ENCODE assay signal across 19 mouse cellular contexts in the genomic region with DNA sequence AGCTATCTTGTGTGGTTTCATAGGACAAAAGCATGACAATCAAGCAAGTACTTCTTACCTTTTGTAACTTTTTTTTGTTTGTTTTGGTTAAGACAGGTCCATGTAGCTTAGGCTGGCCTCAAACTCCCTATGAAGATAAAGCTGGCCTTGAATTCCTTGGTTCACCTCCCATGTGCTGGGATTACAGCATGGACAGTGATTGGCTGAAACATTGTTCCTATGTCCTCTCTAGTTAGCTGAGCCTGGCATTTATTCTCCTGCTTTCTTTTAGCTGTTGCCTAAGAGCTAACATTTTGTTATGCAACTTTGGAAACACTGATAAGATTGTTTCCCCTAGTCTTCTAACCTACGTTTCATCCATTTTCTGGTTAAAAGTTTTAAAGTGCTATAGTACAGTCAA.
DNase-seq lines count a peak whose midpoint lies in the region.
"Had no signal": no experiment of that assay in that cellular context is flagged by ENCODE, and none has a peak within 500 bp of the region (broad histone marks: within the 10 kb centered on the region; RNA-seq: fewer than 3 reads in every experiment).

No protein-coding gene starts in this region.

- H3K9me3 ChIP-seq in heart, embryonic 10.5 days: no peaks in the 10 kb centered on the region
- H3K9me3 ChIP-seq: embryonic facial prominence, embryonic 10.5 days; forebrain, embryonic 13.5 days; heart, embryonic 15.5 days; hindbrain, embryonic 13.5 days had no signal

- H3K27ac ChIP-seq in heart, embryonic 10.5 days: no peak overlapping the region
- H3K27ac ChIP-seq: embryonic facial prominence, embryonic 10.5 days; forebrain, embryonic 13.5 days; gastrocnemius, adult 2 months; heart, embryonic 15.5 days; hindbrain, embryonic 13.5 days had no signal

- no peaks in the 10 kb centered on the region for H3K27me3 ChIP-seq in heart, embryonic 10.5 days (ENCODE audit: insufficient read depth, poor library complexity, severe bottlenecking)
- H3K27me3 ChIP-seq: forebrain, embryonic 13.5 days; heart, embryonic 15.5 days; hindbrain, embryonic 13.5 days; Patski had no signal

- 69% methylated on average over 1 of the region's 1 CpGs for WGBS in heart, embryonic 10.5 days

- no peak overlapping the region for H3K4me3 ChIP-seq in heart, embryonic 10.5 days
- H3K4me3 ChIP-seq: embryonic facial prominence, embryonic 10.5 days; forebrain, embryonic 13.5 days; gastrocnemius, adult 2 months; heart, embryonic 15.5 days; hindbrain, embryonic 13.5 days had no signal

- peak; percentile 71 for DNase-seq in heart, adult 11 months
- DNase-seq in heart, embryonic 10.5 days (ENCODE audit: low spot score): no peak
- DNase-seq in lung, postnatal 25 days (ENCODE audit: low spot score): peak; percentile 29
- no peak for DNase-seq in lung, postnatal 14 days
- peak; percentile 57 for DNase-seq in adipocyte (ENCODE audit: low spot score)
- DNase-seq in yolk sac, embryonic 10.5 days (ENCODE audit: low spot score): peak; percentile 59
- no peak for DNase-seq in retina, embryonic 14.5 days (ENCODE audit: low spot score)
- DNase-seq: adrenal gland, adult 8-10 months; adrenal gland, postnatal 36 days; cerebellum, adult 2 months; cerebellum, postnatal 10 days; gastrocnemius, adult 2 months; gastrocnemius, postnatal 25 days; heart, postnatal 14 days had no signal

- H3K36me3 ChIP-seq in heart, embryonic 10.5 days: no peaks in the 10 kb centered on the region
- H3K36me3 ChIP-seq: embryonic facial prominence, embryonic 10.5 days; heart, embryonic 15.5 days; hindbrain, embryonic 13.5 days had no signal

- peaks cover 18% of the 10 kb centered on the region for H3K4me1 ChIP-seq in heart, embryonic 10.5 days
- H3K4me1 ChIP-seq: embryonic facial prominence, embryonic 10.5 days; forebrain, embryonic 13.5 days; heart, embryonic 15.5 days; hindbrain, embryonic 13.5 days had no signal

Comparison
In these comparisons a context has a peak if more than half of its experiments do, and no peak if none do; other contexts are left out.
1. DNase-seq: peak in heart, adult 11 months (single experiment), lung, postnatal 25 days (single experiment), adipocyte (single experiment) and yolk sac, embryonic 10.5 days (single experiment); none in heart, embryonic 10.5 days (single experiment), lung, postnatal 14 days (single experiment) and retina, embryonic 14.5 days (single experiment).